Mouse (Mus musculus): ENCODE results near the gene Cfap58.

Gene Cfap58

DNA sequence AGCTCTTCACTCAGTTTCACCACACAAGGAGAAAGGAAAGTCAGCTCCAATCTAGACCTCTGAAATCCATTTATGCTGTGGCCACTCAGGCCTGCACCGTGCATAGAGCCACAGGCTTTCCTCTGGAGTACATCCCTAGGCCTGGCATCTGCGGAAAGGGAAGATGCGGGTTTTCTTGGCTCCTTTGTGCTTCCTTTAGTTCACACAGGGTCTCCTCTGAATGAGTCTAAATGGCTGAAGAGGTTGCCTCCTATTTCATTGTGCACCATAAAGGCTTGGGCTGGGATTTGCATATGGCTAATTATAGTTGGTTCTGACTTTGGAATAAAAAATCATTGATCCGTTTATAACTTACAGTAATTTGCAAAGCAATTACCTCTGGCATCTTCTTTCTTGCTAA is 144.0 kb downstream of the Cfap58 start:
- DNase-seq (ENCODE audit: low spot score in 2 of 2), result no peak
